Mouse (Mus musculus): ENCODE measurements around the gene Ncoa5.

- TF ChIP-seq CTCF (IDR thresholded peaks at IDR 0.05; ENCODE audit: insufficient read depth, low read depth, low read length) = no peak
- TF ChIP-seq POLR2A (IDR thresholded peaks at IDR 0.05; ENCODE audit: insufficient read depth, low read depth, low read length) = no peak
Measured at GRCm38 (mm10) chr2:165056377-165057085, 21.9 kb upstream of the Ncoa5 start.

Measured in olfactory bulb, adult 2 months (tissue).